Mouse (Mus musculus) T-cell, adult 2 months (primary cell): ENCODE results near the gene Cd48.
"Not testable (repeated sequence)": the region's sequence is repeated elsewhere in the genome, so short reads cannot be mapped to it uniquely, and the experiment has no call there.

Experiments
- DNase-seq: peaks from one replicate; pipeline ENCODE4 v3.0.0; 2022; ENCODE audit warnings: low spot score

The Cd48 gene

DNA sequence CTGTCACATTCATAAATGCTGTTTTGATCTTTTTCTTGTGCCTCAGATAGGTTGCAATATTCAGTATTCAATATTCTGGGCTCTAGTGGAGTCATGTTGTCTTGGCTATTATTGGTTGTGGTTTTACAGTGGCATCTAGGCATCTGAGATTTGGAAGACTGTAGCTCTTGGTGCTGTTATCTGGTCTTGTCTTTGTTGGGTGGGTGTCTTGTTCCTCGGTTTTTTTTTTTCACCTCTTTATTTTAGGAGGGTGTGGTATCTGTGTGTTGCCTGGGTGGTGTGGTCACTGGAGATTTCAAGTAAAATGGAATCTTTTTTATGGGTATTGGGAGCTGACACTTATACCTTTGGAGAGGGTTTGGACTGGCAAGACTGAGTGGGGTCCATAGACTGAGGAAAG, 12.1 kb downstream of the Cd48 start:
- no peak for DNase-seq

DNA sequence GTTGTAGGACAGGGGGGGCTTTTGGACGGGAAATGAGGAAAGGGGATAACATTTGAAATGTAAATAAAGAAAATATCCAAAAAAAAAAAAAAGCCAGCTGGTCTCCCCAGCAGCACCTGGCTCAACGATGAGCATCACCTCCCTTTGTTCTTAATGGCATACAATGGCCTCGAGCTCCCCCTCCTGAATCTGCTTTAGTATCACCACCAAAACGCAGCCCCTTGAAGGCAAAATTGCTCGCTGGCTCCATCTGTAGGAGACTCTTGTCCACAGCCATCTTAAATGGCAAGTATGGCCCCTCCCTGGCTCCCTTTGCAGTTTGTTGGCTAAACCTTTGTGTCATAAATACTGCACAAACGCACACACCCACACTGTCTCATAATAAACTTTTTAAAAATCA, 17.2 kb downstream of the Cd48 start:
- peak; percentile 84 for DNase-seq

DNA sequence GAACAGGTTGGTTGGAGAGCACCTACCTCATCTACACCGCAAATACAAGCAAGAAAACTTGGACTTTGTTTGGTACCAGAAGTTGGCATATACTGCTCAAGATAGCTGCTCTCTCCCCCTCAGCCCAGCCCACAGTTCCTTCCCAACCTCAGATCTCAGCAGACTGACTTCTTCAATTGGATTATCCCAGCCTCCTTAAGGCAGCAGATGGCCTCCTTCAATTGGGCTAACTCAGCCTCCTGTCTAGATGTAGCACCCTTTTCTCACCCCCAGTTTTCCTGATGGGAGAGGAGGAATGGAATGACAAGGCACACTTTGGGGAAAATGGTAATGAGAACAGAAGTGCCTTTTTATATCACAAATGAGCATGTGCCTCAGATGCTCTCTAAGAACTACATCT, 31.9 kb downstream of the Cd48 start:
- not testable (repeated sequence) for DNase-seq

DNA sequence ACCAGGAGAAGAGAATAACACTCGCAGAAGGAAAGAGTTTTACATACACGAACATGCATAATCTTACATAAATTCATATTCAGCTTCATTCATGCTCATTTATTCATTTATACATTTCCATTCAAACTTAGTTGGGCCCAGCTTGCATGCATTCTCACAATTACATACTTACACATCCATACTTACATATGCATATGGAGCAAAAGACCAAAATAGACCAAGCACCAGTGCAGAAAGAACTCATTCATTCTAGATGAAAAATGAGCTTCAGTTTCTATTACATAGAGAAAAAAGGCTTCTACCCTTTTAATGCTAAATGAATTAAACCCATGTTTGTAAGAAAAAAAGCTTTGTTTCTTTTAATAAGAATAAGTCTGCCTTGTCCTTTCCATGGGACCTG, 33.6 kb downstream of the Cd48 start:
- no peak for DNase-seq

DNA sequence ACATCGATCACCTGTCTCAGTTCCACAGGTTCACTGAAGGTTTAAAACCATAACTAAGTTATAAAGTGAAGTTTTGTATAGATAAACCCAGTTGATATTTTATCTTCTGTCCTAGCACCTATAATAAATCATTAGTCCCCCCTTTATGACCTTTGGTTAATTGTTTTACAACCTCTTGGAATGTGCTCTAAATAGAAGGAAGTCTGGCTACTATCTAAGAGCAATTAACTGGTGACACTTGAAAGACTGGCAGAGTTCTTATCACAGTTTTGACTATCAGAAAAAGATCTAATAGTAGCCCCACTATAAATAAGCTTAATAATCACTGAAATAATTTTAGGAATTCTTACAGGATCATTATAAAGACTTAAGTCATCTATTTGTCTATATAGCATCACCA, 34.4 kb downstream of the Cd48 start:
- no peak for DNase-seq

DNA sequence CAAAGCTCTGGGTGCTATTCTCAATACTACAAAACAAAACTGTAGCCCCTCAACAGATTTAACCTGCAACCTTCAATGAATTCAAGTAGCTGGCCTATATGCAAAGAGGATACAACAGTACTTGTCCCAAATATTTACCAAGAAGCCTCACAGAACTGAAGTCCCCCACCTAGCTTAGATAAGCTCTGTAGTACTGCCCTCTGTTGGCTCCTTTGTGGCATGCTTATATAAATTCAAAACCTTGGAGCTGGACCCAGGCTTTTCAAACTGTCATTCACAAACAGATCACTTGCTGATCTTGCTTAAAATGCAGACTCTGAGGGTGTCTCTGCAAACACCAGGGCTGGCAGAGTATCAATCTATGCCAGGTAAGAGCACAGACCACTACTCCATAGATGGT, 49.4 kb downstream of the Cd48 start:
- DNase-seq: no peak

DNA sequence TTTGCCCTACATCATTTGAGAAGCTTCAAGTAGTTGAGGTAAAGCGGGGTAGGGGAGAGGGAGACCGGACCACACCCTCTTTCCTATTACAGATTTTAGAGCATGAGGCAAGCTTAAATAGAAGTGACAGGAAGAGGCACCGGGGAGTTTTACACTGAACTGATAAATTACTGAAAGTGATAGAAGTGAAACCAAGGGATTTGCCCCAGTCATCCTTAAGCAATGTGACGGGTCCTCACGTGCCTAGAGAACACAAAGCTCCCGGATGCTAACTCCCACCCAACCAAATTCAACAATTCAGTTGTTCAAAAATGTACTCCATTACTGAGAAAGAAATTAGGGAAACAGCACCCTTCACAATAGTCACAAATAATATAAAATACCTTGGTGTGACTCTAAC, 53.1 kb downstream of the Cd48 start:
- DNase-seq: peak; percentile 25

DNA sequence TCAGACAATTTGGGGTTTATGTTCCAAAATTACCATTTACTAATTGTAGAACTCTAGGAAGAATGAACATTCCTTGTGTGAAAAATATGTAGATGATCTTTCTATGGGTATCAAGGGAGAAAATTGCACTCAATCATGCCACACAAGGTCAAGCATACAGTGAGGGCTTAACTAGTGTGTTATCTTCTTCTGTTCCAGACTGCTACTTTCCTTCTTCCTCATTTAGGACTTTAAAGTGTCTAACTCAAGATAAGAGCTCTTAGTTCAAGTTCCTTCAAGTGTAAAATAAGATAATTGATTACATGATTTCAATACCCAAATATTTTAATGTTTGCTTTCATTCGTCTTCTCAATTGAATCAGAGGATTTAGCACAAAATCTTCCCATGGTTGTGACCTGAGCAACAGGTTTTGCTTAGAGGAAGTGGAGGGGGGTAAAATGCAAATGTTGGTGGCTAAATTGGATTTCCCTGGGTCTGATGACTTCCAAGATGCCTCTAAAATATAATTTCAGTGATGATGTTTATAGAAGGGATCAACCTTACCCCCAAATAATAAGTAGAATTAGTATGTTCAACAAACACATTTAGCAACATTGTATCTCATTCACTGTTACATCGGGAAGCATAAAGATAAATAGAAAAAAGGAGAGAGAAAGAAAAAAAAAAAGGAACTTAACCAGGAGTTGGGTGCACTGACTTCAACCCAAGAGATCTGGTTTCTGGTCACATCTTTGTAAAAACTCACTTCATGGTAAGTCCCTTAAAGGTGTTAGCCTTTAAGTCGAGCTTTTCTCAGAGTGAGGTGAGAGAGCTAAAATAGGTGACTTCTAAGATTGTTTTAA, 66.5 kb downstream of the Cd48 start:
- no peak for DNase-seq
